Comparison of ENCODE assay signal across 26 mouse cellular contexts in the genomic region with DNA sequence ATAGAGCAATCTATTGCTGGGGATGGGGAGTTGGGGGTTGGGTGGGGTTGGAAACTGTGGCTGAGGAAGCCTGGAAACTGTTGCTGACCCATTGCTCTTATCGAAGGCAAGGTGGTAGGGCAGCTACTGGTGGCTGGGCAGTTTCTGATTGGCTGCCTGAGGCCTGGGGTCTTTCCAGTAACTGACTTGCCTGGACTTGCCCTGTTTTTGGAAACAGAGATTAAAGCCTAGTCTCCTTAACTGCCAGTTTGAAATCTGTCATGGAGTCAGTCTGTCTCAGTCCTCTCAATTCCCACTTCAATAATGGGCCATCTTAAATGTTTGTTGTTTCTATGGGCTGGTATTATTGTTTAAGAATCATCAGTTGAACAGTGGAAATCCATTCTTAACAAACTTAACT.
"Had no signal": no experiment of that assay in that cellular context is flagged by ENCODE, and none has a peak within 500 bp of the region (broad histone marks: within the 10 kb centered on the region; RNA-seq: fewer than 3 reads in every experiment).

No protein-coding gene starts in this region.

- H3K36me3 ChIP-seq: embryonic facial prominence, embryonic 10.5 days; embryonic facial prominence, embryonic 12.5 days; embryonic facial prominence, embryonic 13.5 days; embryonic facial prominence, embryonic 15.5 days; forebrain, embryonic 10.5 days; forebrain, embryonic 12.5 days; forebrain, embryonic 15.5 days; heart, embryonic 10.5 days; heart, embryonic 12.5 days had no signal

- H3K4me3 ChIP-seq: embryonic facial prominence, embryonic 10.5 days; embryonic facial prominence, embryonic 12.5 days; embryonic facial prominence, embryonic 13.5 days; embryonic facial prominence, embryonic 15.5 days; erythroblast, embryonic 14.5 days; forebrain, embryonic 10.5 days; forebrain, embryonic 12.5 days; forebrain, embryonic 13.5 days; forebrain, embryonic 15.5 days; gastrocnemius, adult 2 months; heart, adult 2 months; heart, embryonic 10.5 days; heart, embryonic 12.5 days had no signal

- H3K27me3 ChIP-seq: embryonic facial prominence, embryonic 12.5 days; embryonic facial prominence, embryonic 13.5 days; embryonic facial prominence, embryonic 15.5 days; forebrain, embryonic 12.5 days; forebrain, embryonic 13.5 days; forebrain, embryonic 15.5 days; heart, embryonic 12.5 days had no signal

- H3K27ac ChIP-seq: embryonic facial prominence, embryonic 10.5 days; embryonic facial prominence, embryonic 12.5 days; embryonic facial prominence, embryonic 13.5 days; embryonic facial prominence, embryonic 15.5 days; forebrain, embryonic 10.5 days; forebrain, embryonic 12.5 days; forebrain, embryonic 13.5 days; forebrain, embryonic 15.5 days; gastrocnemius, adult 2 months; heart, adult 2 months; heart, embryonic 10.5 days had no signal

- ATAC-seq: forebrain, embryonic 13.5 days; forebrain, embryonic 14.5 days; forebrain, embryonic 15.5 days; forebrain, postnatal 0 days had no signal

- H3K9me3 ChIP-seq: embryonic facial prominence, embryonic 10.5 days; embryonic facial prominence, embryonic 12.5 days; embryonic facial prominence, embryonic 13.5 days; embryonic facial prominence, embryonic 15.5 days; forebrain, embryonic 10.5 days; forebrain, embryonic 12.5 days; forebrain, embryonic 13.5 days; forebrain, embryonic 15.5 days; heart, embryonic 10.5 days; heart, embryonic 12.5 days had no signal

- H3K4me1 ChIP-seq: forebrain, embryonic 10.5 days; forebrain, embryonic 12.5 days; forebrain, embryonic 13.5 days; forebrain, embryonic 15.5 days; heart, embryonic 10.5 days; heart, embryonic 12.5 days had no signal

- H3K9ac ChIP-seq: embryonic facial prominence, embryonic 12.5 days; embryonic facial prominence, embryonic 13.5 days; embryonic facial prominence, embryonic 15.5 days; forebrain, embryonic 12.5 days; forebrain, embryonic 13.5 days; forebrain, embryonic 15.5 days; forebrain, postnatal 0 days; heart, embryonic 12.5 days had no signal

- DNase-seq: cerebellum, postnatal 10 days; cerebellum, postnatal 14 days; cerebellum, postnatal 25 days; cerebellum, postnatal 36 days; embryo, embryonic 11 days; forebrain, postnatal 0 days; gastrocnemius, adult 2 months; gastrocnemius, postnatal 10 days; gastrocnemius, postnatal 14 days; gastrocnemius, postnatal 25 days; gastrocnemius, postnatal 36 days; heart, adult 18-20 months; heart, adult 2 months had no signal

- H3K4me2 ChIP-seq: embryonic facial prominence, embryonic 12.5 days; embryonic facial prominence, embryonic 13.5 days; embryonic facial prominence, embryonic 15.5 days; forebrain, embryonic 12.5 days; forebrain, embryonic 13.5 days; forebrain, embryonic 15.5 days; heart, embryonic 11.5 days; heart, embryonic 12.5 days had no signal
